Comparison of ENCODE assay signal across 1 mouse cellular context in the genomic region with DNA sequence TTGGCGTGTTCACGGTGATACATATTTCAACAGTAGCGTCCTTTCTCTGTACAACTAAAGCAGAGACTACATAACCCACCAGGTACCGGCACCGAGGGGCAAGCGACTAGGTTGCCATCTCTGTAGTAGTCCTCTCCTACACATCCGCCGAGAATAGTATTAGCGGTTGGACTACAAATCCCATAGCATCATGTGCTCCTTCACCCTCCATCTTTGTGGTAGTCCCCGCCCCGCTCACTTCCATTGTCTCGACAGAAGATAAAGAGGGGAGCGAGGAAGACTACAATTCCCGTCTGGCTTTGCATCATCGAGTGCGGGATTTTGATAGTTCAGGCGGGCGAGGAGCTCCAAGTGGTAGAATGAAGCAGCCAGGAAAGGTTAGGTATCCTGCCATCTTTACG.
TF ChIP-seq lines count a peak whose summit lies in the region.

No protein-coding gene starts in this region.

TF ChIP-seq in CH12.LX, 34 proteins besides CTCF, POLR2A, EP300 and RAD21:
- no peak for TF ChIP-seq JUN (IDR thresholded peaks at IDR 0.05; ENCODE audit: insufficient read depth, low read depth, low read length)
- no peak for TF ChIP-seq POLR2AphosphoS2 (IDR thresholded peaks at IDR 0.05; ENCODE audit: low read depth, low read length)
- no peak for TF ChIP-seq ZKSCAN1 (IDR thresholded peaks at IDR 0.05; ENCODE audit: borderline replicate concordance, low read depth, low read length)
- peak; percentile 51; the same call in 1 of the 2 replicates for TF ChIP-seq RCOR1 (conservative IDR thresholded peaks at IDR 0.05; ENCODE audit: low read depth, low read length)
- no peak for TF ChIP-seq JUND (conservative IDR thresholded peaks at IDR 0.05; ENCODE audit: low read depth, low read length)
- no peak for TF ChIP-seq MEF2A (IDR thresholded peaks at IDR 0.05; ENCODE audit: borderline replicate concordance, low read depth, low read length)
- TF ChIP-seq HCFC1 (IDR thresholded peaks at IDR 0.05; ENCODE audit: low read depth, low read length), result peak; percentile 87
- peak; percentile 75 for TF ChIP-seq MAZ (IDR thresholded peaks at IDR 0.05; ENCODE audit: low read depth, low read length)
- TF ChIP-seq USF2 (conservative IDR thresholded peaks at IDR 0.05; ENCODE audit: low read depth, low read length), result no peak
- TF ChIP-seq CHD2 (IDR thresholded peaks at IDR 0.05; ENCODE audit: low read length), result peak; percentile 56
- peak; percentile 43; the same call in 1 of the 2 replicates for TF ChIP-seq NRF1 (IDR thresholded peaks at IDR 0.05; ENCODE audit: low read depth, low read length)
- 0 out of 2 replicates have a peak, but pooled peaks have one; percentile 42 for TF ChIP-seq SIN3A (IDR thresholded peaks at IDR 0.05; ENCODE audit: low read length)
- TF ChIP-seq KAT2A (IDR thresholded peaks at IDR 0.05; ENCODE audit: insufficient replicate concordance, low read length), result peak; percentile 92; the same call in 1 of the 2 replicates
- 0 out of 2 replicates have a peak, but pooled peaks have one; percentile 25 for TF ChIP-seq IRF4 (IDR thresholded peaks at IDR 0.05; ENCODE audit: low read depth, low read length)
- TF ChIP-seq UBTF (IDR thresholded peaks at IDR 0.05; ENCODE audit: low read depth, low read length), result 0 out of 2 replicates have a peak, but pooled peaks have one; percentile 14
- TF ChIP-seq NELFE (IDR thresholded peaks at IDR 0.05; ENCODE audit: low read depth, low read length), result peak; percentile 66
- no peak for TF ChIP-seq MYC (IDR thresholded peaks at IDR 0.05; ENCODE audit: low read depth, low read length)
- no peak; the same call in 1 of the 2 replicates for TF ChIP-seq TCF12 (IDR thresholded peaks at IDR 0.05; ENCODE audit: low read depth, low read length)
- TF ChIP-seq E2F4 (IDR thresholded peaks at IDR 0.05; ENCODE audit: insufficient replicate concordance, low read depth, low read length), result no peak; the same call in 1 of the 2 replicates
- no peak for TF ChIP-seq ZMIZ1 (IDR thresholded peaks at IDR 0.05; ENCODE audit: low read depth, low read length)
- TF ChIP-seq GABPA (IDR thresholded peaks at IDR 0.05; ENCODE audit: insufficient replicate concordance, low read depth, low read length), result peak; percentile 33; the same call in 1 of the 2 replicates
- no peak for TF ChIP-seq BHLHE40 (IDR thresholded peaks at IDR 0.05; ENCODE audit: low read depth, low read length)
- peak; percentile 54 for TF ChIP-seq USF1 (IDR thresholded peaks at IDR 0.05; ENCODE audit: low read depth, low read length)
- peak; percentile 56 for TF ChIP-seq ELF1 (IDR thresholded peaks at IDR 0.05; ENCODE audit: low read depth, low read length)
- no peak; the same call in 1 of the 2 replicates for TF ChIP-seq TBP (conservative IDR thresholded peaks at IDR 0.05; ENCODE audit: low read depth, low read length)
- peak; percentile 55 for TF ChIP-seq MAX (IDR thresholded peaks at IDR 0.05; ENCODE audit: low read length)
